Mouse (Mus musculus) cerebellum, adult 2 months (tissue): ENCODE measurements at regions not wholly inside any gene's neighbourhood (a gene's known extent, or its start where the extent isn't known, plus 50 kb on each side); places are given as distances from the start of the nearest gene placed in this dataset.

ENCODE experiments used
- CTCF ChIP-seq: fragments of 200-500 bp; IDR thresholded peaks from 2 replicates; pipeline ENCODE4 v1.5.1; 2011; ENCODE audit warnings: low read depth, mild to moderate bottlenecking, control low read depth, low read length, moderate library complexity, borderline replicate concordance; ENCODE audit not compliant: insufficient read depth
- POLR2A ChIP-seq: fragments of 200-500 bp; IDR thresholded peaks from 2 replicates; pipeline ENCODE4 v1.6.1; 2011; ENCODE audit warnings: low read length, control low read depth, borderline replicate concordance; ENCODE audit not compliant: insufficient read depth

GRCm38 (mm10) chr4:64958843-64959242 lies 165.1 kb upstream of the Pappa start:
- TF ChIP-seq CTCF (no peak), POLR2A (no peak)
